Mouse (Mus musculus) megakaryocyte-erythroid progenitor cell, adult 5-6 weeks (primary cell): Measurements from ENCODE around the gene Plekhh1. TPM values are rescaled to one million over a fixed set of nuclear protein-coding genes. Genes with fewer than 3 reads are reported as not detected.

Experiments
- total RNA-seq, 2 experiments: library from RNA; stranded (forward) in 1 of 2; stranded (reverse) in 1 of 2; fragments of 200-1000, 215-1000 nt in 1 of 2; fragments of >200 nt in 1 of 2; fragmentation: Nextera tagmentation in 1 of 2; gene quantifications; 2 replicates each; pipeline ENCODE4 v1.2.3; 2014 to 2017

Plekhh1 gene
- total RNA-seq, 2 experiments from 2014 or later: not detected

Other genes starting within 250 kb of the Plekhh1 start
- gene Atp6v1d, start 167.5 kb upstream of the Plekhh1 start, total RNA-seq (2014; fragmentation: Nextera tagmentation): 53.3 and 74.5 TPM in 2 replicates
- gene Atp6v1d, start 167.5 kb upstream of the Plekhh1 start, total RNA-seq (2017): 15.3 and 27.9 TPM in 2 replicates
- 88.2 and 99.2 TPM in 2 replicates for gene Eif2s1, start 167.3 kb upstream of the Plekhh1 start, total RNA-seq (2014; fragmentation: Nextera tagmentation)
- 137 and 156 TPM in 2 replicates for gene Eif2s1, start 167.3 kb upstream of the Plekhh1 start, total RNA-seq (2017)
- 2.2 TPM in 1 of 2 replicates, not detected in the other for gene Plek2, start 122.2 kb upstream of the Plekhh1 start, total RNA-seq (2014; fragmentation: Nextera tagmentation)
- 0.66 TPM in 1 of 2 replicates, not detected in the other for gene Plek2, start 122.2 kb upstream of the Plekhh1 start, total RNA-seq (2017)
- 12.2 and 22.1 TPM in 2 replicates for gene Tmem229b, start 21.5 kb upstream of the Plekhh1 start, total RNA-seq (2014; fragmentation: Nextera tagmentation)
- 8.5 and 10.6 TPM in 2 replicates for gene Tmem229b, start 21.5 kb upstream of the Plekhh1 start, total RNA-seq (2017)
- gene Pigh, start 60.5 kb downstream of the Plekhh1 start, total RNA-seq (2014; fragmentation: Nextera tagmentation): 6.8 and 11.0 TPM in 2 replicates
- 12.7 and 13.0 TPM in 2 replicates for gene Pigh, start 60.5 kb downstream of the Plekhh1 start, total RNA-seq (2017)
- not detected in 2 replicates for gene Arg2, start 101.6 kb downstream of the Plekhh1 start, total RNA-seq (2014; fragmentation: Nextera tagmentation)
- gene Arg2, start 101.6 kb downstream of the Plekhh1 start, total RNA-seq (2017): not detected in 2 replicates
- gene Vti1b, start 143.5 kb downstream of the Plekhh1 start, total RNA-seq (2014; fragmentation: Nextera tagmentation): 40.5 and 50.0 TPM in 2 replicates
- gene Vti1b, start 143.5 kb downstream of the Plekhh1 start, total RNA-seq (2017): 141 and 215 TPM in 2 replicates
- 17.3 and 24.7 TPM in 2 replicates for gene Rdh11, start 163.1 kb downstream of the Plekhh1 start, total RNA-seq (2014; fragmentation: Nextera tagmentation)
- 29.6 and 30.5 TPM in 2 replicates for gene Rdh11, start 163.1 kb downstream of the Plekhh1 start, total RNA-seq (2017)
- 1.2 and 5.7 TPM in 2 replicates for gene Rdh12, start 179.8 kb downstream of the Plekhh1 start, total RNA-seq (2014; fragmentation: Nextera tagmentation)
- gene Rdh12, start 179.8 kb downstream of the Plekhh1 start, total RNA-seq (2017): 0.19 TPM in 1 of 2 replicates, not detected in the other